Mouse (Mus musculus) embryonic facial prominence, embryonic 13.5 days (tissue): ENCODE measurements at regions not wholly inside any gene's neighbourhood (a gene's known extent, or its start where the extent isn't known, plus 50 kb on each side); places are given as distances from the start of the nearest gene placed in this dataset.

ENCODE experiments used
- ATAC-seq: fragments of 200-750 bp; cut with Nextera tagmentation; 2 replicates; pipeline ENCODE4 v1.8.0; 2017; ENCODE audit warnings: low read depth; ENCODE audit not compliant: insufficient number of reproducible peaks, insufficient read depth, low FRiP score, low TSS enrichment
- H3K27ac ChIP-seq: fragments of 300-500 bp; sonication (generic); 2 replicates; pipeline ENCODE4 v1.5.1; 2015; ENCODE audit warnings: moderate library complexity, mild to moderate bottlenecking, inconsistent platforms
- H3K27me3 ChIP-seq: fragments of 300-500 bp; sonication (generic); 2 replicates; pipeline ENCODE4 v1.6.1; 2015; ENCODE audit warnings: mild to moderate bottlenecking, inconsistent platforms
- H3K36me3 ChIP-seq: fragments of 300-500 bp; sonication (generic); 2 replicates; pipeline ENCODE4 v1.6.1; 2015; ENCODE audit warnings: mild to moderate bottlenecking, inconsistent platforms
- H3K4me1 ChIP-seq: fragments of 300-500 bp; sonication (generic); 2 replicates; pipeline ENCODE4 v1.6.1; 2015; ENCODE audit warnings: inconsistent platforms
- H3K4me2 ChIP-seq: fragments of 300-500 bp; sonication (generic); 2 replicates; pipeline ENCODE4 v1.6.1; 2015; ENCODE audit warnings: moderate library complexity, mild to moderate bottlenecking, inconsistent platforms
- H3K4me3 ChIP-seq: fragments of 300-500 bp; sonication (generic); 2 replicates; pipeline ENCODE4 v1.5.1; 2015; ENCODE audit warnings: mild to moderate bottlenecking, inconsistent platforms
- H3K9ac ChIP-seq: fragments of 300-500 bp; sonication (generic); 2 replicates; pipeline ENCODE4 v1.6.1; 2015; ENCODE audit warnings: mild to moderate bottlenecking, inconsistent platforms
- H3K9me3 ChIP-seq: fragments of 300-500 bp; sonication (generic); 2 replicates; pipeline ENCODE4 v1.6.1; 2016; ENCODE audit warnings: inconsistent platforms
- WGBS: fragments of 180-500 bp; shearing (Covaris S2); methylation state at CpG from one replicate; pipeline ENCODE4 v1.1.7; 2015; ENCODE audit warnings: mixed read lengths; 5-methylcytosine and 5-hydroxymethylcytosine counted together

DNA sequence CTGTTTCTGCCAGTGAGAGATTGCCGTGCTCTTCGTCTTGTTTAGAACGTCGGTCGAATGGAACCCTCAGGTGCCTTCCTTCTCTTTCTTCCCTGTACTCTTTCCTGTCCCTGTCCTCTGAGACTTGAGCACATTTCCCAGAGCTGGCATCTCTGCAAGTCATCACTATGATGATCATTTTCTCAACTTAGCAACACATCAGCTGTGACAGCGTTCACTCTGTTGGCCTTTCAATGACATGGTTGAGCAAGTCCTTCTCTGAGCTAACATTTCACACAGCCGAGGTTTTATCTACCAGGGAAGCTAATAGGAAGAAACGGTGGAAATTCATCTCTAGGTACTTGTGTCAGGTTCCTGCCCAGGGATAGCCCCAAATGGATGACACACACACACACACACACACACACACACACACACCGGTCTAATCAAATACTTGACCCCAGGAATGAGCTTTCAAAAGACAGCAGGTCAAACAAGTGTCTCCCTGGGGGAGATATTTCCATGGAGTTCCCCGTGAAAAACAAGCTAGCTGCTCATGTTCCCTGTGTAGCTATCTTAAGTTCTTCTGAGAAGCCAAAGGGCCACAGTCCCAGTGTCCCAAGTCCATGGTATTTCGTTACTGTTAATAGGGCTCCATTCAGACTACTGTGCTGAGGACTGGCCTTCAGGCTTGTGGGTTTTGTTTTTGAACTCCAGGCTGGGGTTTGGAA is 167.0 kb upstream of the Trib2 start:
- H3K4me2 ChIP-seq: no peak overlapping the region
- ATAC-seq: no peak
- peaks cover 13% of the 10 kb centered on the region; the same call in 1 of the 2 replicates for H3K4me1 ChIP-seq
- no peak overlapping the region for H3K9ac ChIP-seq
- no peaks in the 10 kb centered on the region for H3K27me3 ChIP-seq
- no peak overlapping the region for H3K27ac ChIP-seq
- H3K9me3 ChIP-seq: no peaks in the 10 kb centered on the region
- no peak overlapping the region for H3K4me3 ChIP-seq
- 80% methylated on average over 11 of the region's 11 CpGs for WGBS
- H3K36me3 ChIP-seq: no peaks in the 10 kb centered on the region

GRCm38 (mm10) chr12:15981741-15982140 is 165.0 kb upstream of the Trib2 start:
- Histone ChIP-seq H3K9me3 (no peaks in the 10 kb centered on the region), H3K36me3 (no peaks in the 10 kb centered on the region), H3K4me1 (peaks cover 13% of the 10 kb centered on the region; the same call in 1 of the 2 replicates), H3K9ac (no peak overlapping the region), H3K27ac (no peak overlapping the region), H3K4me2 (no peak overlapping the region), H3K4me3 (no peak overlapping the region), H3K27me3 (no peaks in the 10 kb centered on the region)
- ATAC-seq: no peak
- 22% methylated on average over 1 of the region's 1 CpGs for WGBS

DNA sequence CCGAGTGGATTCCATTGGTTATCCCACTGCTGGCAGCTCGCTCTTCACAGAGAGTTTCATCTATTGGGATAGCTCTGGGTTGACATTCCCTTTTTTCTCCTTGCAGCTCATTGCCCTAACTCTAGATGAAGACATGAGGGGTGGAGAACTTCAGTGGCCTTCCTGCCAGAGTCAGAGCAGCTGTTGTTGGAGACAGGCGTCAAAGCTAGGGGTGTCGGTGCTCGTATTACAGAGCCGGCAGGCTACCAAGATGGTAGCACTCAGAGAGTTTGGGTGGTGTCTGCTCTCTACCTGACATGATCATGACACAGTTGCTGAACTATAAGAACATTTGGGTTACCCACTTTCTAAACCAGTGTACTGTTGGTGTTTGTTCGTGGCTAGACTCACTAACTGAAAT is 162.5 kb upstream of the Trib2 start:
- 92% methylated on average over 7 of the region's 7 CpGs for WGBS

GRCm38 (mm10) chr12:15971786-15972185 is 155.1 kb upstream of the Trib2 start:
- H3K9ac ChIP-seq: no peak overlapping the region
- H3K9me3 ChIP-seq: no peaks in the 10 kb centered on the region
- H3K4me1 ChIP-seq: no peaks in the 10 kb centered on the region
- no peaks in the 10 kb centered on the region for H3K36me3 ChIP-seq
- no peaks in the 10 kb centered on the region for H3K27me3 ChIP-seq
- H3K4me2 ChIP-seq: no peak overlapping the region
- WGBS: 85% methylated on average over 3 of the region's 3 CpGs
- no peak overlapping the region for H3K27ac ChIP-seq
- ATAC-seq: no peak
- no peak overlapping the region for H3K4me3 ChIP-seq

More for the DNA sequence above, 162.5 kb upstream of the Trib2 start:
- no peaks in the 10 kb centered on the region for H3K36me3 ChIP-seq
- no peak overlapping the region for H3K27ac ChIP-seq
- no peak overlapping the region for H3K4me3 ChIP-seq
- H3K9ac ChIP-seq: no peak overlapping the region
- H3K4me2 ChIP-seq: no peak overlapping the region
- no peak for ATAC-seq
- no peaks in the 10 kb centered on the region for H3K9me3 ChIP-seq
- H3K27me3 ChIP-seq: no peaks in the 10 kb centered on the region
- H3K4me1 ChIP-seq: peaks cover 13% of the 10 kb centered on the region; the same call in 1 of the 2 replicates

DNA sequence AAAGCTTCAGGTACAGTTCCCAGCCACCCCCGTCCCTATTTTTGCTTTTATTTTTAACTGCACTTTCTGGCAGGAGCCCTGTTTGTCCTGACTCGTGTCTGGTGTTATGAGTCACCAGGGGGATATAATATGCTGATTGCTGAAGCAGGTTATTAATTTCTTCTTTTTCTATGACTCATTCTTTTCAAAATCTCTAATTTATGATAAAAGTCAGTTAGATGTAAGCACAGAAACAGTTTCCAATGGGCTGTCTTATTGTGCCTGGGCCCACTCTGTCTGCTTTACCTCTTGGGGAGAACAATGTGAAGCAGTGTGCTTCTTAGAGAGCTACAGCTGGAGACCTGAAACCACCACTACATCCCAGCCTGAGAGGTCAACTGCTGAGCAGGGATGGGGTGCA is 153.5 kb upstream of the Trib2 start:
- ATAC-seq: no peak
- H3K27ac ChIP-seq: no peak overlapping the region
- no peaks in the 10 kb centered on the region for H3K4me1 ChIP-seq
- WGBS: 70% methylated on average over 2 of the region's 2 CpGs
- H3K4me3 ChIP-seq: no peak overlapping the region
- H3K36me3 ChIP-seq: no peaks in the 10 kb centered on the region
- no peak overlapping the region for H3K4me2 ChIP-seq
- H3K9me3 ChIP-seq: no peaks in the 10 kb centered on the region
- no peak overlapping the region for H3K9ac ChIP-seq
- no peaks in the 10 kb centered on the region for H3K27me3 ChIP-seq

GRCm38 (mm10) chr12:15967550-15968102 is 150.9 kb upstream of the Trib2 start:
- Histone ChIP-seq H3K4me1 (no peaks in the 10 kb centered on the region), H3K9me3 (no peaks in the 10 kb centered on the region), H3K4me3 (no peak overlapping the region), H3K4me2 (no peak overlapping the region), H3K27me3 (no peaks in the 10 kb centered on the region), H3K27ac (no peak overlapping the region), H3K36me3 (no peaks in the 10 kb centered on the region), H3K9ac (no peak overlapping the region)
- 65% methylated on average over 5 of the region's 5 CpGs for WGBS
- no peak for ATAC-seq

GRCm38 (mm10) chr12:15966631-15967030 is 149.9 kb upstream of the Trib2 start:
- Histone ChIP-seq H3K27me3 (no peaks in the 10 kb centered on the region), H3K9me3 (no peaks in the 10 kb centered on the region), H3K9ac (no peak overlapping the region), H3K27ac (no peak overlapping the region), H3K36me3 (no peaks in the 10 kb centered on the region), H3K4me1 (no peaks in the 10 kb centered on the region), H3K4me2 (no peak overlapping the region), H3K4me3 (no peak overlapping the region)
- ATAC-seq: no peak
- 97% methylated on average over 1 of the region's 1 CpGs for WGBS

DNA sequence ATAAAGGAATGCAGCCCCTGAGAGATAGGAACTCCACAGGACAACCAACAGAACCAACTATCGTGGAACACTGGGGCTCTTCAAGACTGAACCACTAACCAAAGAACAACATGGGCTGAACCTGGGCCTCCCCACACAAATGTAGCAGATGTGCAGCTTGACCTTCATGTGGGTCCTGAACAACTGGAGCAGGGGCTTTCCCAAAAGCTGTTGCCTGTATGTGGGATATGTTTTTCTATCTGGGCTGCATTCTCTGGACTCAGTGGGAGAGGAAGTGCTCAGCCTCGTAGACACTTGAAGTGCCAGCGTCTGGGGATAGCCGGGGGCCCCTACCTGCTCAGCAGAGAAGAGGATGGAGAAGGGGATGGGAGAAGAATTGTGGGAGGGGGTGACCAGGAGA is 149.2 kb upstream of the Trib2 start:
- Histone ChIP-seq H3K36me3 (no peaks in the 10 kb centered on the region), H3K4me1 (no peaks in the 10 kb centered on the region), H3K27me3 (no peaks in the 10 kb centered on the region), H3K4me2 (no peak overlapping the region), H3K9ac (no peak overlapping the region), H3K9me3 (no peaks in the 10 kb centered on the region), H3K4me3 (no peak overlapping the region), H3K27ac (no peak overlapping the region)
- WGBS: 82% methylated on average over 4 of the region's 4 CpGs
- no peak for ATAC-seq

GRCm38 (mm10) chr12:15964073-15964472 is 147.4 kb upstream of the Trib2 start:
- Histone ChIP-seq H3K27ac (no peak overlapping the region), H3K9ac (no peak overlapping the region), H3K4me2 (no peak overlapping the region), H3K4me3 (no peak overlapping the region), H3K9me3 (no peaks in the 10 kb centered on the region), H3K27me3 (no peaks in the 10 kb centered on the region), H3K4me1 (no peaks in the 10 kb centered on the region), H3K36me3 (no peaks in the 10 kb centered on the region)
- no peak for ATAC-seq
- WGBS: 83% methylated on average over 4 of the region's 4 CpGs

DNA sequence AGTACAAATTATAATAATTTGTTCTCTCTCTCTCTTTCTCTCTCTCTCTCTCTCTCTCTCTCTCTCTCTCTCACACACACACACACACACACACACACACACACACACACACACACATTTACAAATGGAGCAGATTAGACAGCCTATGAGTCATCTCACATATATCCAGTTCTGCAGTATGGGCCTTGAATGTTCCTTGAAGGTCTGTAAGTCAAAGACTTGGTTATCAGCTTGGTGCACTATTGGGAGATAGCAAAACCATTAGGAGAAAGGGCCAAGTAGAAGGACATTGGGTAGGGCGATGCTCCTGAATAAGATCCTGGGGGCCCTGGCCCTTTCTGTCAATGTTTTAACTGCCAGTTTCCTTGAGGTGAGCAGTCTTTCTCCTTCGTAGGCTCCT is 145.1 kb upstream of the Trib2 start:
- WGBS: 85% methylated on average over 2 of the region's 2 CpGs
- H3K4me2 ChIP-seq: no peak overlapping the region
- H3K27ac ChIP-seq: no peak overlapping the region
- no peak overlapping the region for H3K9ac ChIP-seq
- H3K36me3 ChIP-seq: no peaks in the 10 kb centered on the region
- no peak overlapping the region for H3K4me3 ChIP-seq
- H3K9me3 ChIP-seq: no peaks in the 10 kb centered on the region
- H3K27me3 ChIP-seq: no peaks in the 10 kb centered on the region
- no peak for ATAC-seq
- no peaks in the 10 kb centered on the region for H3K4me1 ChIP-seq

GRCm38 (mm10) chr12:15937443-15938237 is 120.9 kb upstream of the Trib2 start:
- ATAC-seq: no peak
- Histone ChIP-seq H3K36me3 (no peaks in the 10 kb centered on the region), H3K9me3 (no peaks in the 10 kb centered on the region), H3K27ac (peak overlapping the region; percentile 3; the same call in 1 of the 2 replicates), H3K4me2 (no peak overlapping the region), H3K27me3 (no peaks in the 10 kb centered on the region), H3K9ac (no peak overlapping the region), H3K4me3 (no peak overlapping the region), H3K4me1 (no peaks in the 10 kb centered on the region)
- 37% methylated on average over 8 of the region's 8 CpGs for WGBS

DNA sequence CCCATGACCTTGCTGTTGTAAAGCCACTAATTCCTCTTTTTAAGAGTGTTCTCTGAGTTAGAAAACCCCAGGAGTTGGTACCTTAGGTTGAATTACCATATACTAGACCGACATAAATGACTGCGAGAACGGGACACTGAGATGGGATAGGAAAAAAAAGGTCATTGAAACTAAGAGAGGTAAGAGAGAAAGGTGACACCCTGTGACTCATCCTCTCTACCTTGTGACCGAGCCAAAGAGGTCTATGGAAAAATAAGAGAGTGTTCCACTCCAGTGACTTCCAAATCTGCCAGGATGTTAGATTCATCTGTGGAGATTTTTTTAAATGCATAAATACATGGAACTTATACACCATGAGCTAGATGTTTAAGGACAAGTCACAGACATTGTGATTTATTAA is 115.3 kb upstream of the Trib2 start:
- Histone ChIP-seq H3K4me3 (no peak overlapping the region), H3K27me3 (no peaks in the 10 kb centered on the region), H3K9ac (no peak overlapping the region), H3K9me3 (no peaks in the 10 kb centered on the region), H3K4me1 (no peaks in the 10 kb centered on the region), H3K36me3 (no peaks in the 10 kb centered on the region), H3K4me2 (no peak overlapping the region), H3K27ac (no peak overlapping the region)
- 90% methylated on average over 4 of the region's 4 CpGs for WGBS
- no peak for ATAC-seq
